Mouse (Mus musculus): Measurements from ENCODE around the gene S1pr2. TPM values are rescaled to one million over a fixed set of nuclear protein-coding genes. Genes with fewer than 3 reads are reported as not detected.

Gene S1pr2
- polyA plus RNA-seq (2012; rRNA removed; ENCODE audit: low replicate concordance) = 16.7 and 18.1 TPM in 2 replicates

DNA sequence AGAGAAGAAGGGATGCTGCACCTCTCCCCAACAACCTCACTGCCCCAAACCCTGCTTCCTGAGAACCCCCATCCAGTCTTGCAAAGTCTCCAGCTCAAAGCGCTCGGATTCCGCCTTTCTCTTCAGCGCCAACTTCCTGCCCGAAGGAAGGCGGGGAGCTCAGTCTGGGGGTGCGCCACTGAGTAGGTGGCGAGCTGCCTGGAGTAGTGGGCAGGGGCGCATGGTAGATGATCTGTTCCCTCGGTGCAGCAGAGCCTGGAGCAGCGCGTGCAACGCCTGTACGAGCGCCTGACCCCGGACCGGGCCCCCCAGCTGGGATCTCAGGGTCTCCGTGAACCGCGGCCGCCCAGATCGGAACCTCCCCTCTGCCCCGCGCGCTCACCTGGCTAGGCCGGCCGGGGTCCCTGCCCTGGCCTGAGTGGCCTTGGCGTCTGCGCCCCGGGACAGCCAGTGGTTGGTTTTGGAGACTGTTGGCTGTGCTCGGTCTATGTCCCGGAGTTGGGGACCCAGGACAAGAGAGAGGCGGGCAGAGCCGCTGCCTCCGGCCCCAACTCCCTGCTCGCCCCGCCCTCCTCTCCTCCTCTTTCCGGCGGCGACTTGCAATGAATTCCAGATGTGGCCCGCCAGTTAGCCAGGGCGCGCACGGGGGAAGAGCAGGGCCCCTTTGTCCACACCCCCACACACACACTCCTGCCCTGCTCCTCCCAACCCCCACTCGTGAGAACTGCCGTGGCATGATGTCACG, at the start of gene S1pr2:
S1pr2 (minus strand) TSS at position 566 of the 745 bp plus-strand sequence.

GRCm38 (mm10) chr9:21015571-21016130, 39.1 kb upstream of the S1pr2 start, which contains the start of gene Icam1:
TSS of gene Icam1 (plus strand) at chr9:21015985.

DNA sequence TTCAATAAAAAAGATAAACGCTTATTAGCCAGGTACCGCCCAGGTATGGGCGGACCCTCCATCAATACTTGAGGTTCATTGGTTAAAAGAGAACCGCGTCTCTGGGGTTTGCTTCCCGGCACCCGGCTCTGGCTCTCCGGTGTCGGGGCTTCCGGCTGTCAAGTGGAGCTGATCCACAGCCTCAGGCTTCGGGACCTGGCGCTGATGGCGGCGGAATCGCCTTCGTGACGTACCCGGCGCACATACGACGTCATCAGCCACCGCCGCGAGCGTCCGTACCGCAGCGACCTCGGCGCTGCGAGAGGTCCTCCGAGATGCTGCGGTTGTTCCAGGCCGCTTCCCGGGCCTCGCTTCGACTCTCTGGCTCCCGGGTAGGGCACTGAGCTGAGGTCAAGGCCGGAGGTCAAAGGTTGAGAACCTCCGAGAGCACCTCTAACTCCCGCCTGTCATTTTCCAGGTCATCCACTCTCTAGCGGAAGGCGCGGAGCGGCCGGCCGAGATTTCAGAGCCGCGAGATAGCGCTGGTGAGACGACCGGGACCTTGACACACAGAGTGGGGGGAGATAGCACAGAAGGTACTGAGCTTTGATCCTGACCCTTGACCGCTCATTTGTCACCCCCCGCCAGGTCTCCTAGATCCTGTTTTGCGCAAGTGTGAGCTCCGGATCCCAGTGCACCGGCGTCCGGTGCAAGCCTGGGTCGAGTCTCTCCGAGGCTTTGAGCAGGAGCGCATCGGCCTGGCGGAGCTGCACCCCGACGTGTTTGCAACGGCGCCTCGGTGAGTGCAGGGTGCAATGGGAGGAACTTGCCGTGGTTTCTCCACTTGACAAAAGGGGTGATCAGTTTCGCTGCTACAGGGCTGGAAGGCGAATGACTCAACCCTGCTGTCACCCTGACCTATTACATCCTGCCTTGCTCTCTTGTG, 26.3 kb upstream of the S1pr2 start, which contains the start of gene Mrpl4:
Mrpl4 (plus strand) TSS at position 112 of the 925 bp plus-strand sequence.

DNA sequence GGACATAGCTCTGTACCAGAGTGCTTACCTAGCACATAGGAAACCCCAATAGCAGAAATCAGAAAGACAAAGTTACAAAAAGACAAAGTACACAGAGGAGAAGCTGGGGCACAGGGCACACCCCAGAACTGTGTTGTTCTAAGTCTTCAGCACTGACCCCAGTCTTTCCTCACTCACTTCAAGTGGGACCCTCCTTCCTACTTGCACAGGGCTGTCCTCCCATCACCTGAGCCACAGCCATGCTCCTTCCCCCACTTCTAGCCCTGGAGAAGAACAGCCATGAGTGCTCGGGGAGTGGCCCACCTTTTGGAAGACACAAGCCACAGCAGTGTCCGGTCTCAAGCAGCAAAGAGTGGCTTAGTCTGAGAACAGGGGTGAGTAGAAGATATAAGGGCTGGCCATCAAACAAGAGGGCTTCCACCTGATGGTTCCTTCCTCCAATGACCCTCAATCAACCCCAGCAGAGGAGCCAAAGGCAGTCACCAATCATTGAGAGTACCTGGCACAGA, 17.1 kb downstream of the S1pr2 start, which contains the start of gene Dnmt1:
Dnmt1 (minus strand) TSS at position 459 of the 509 bp plus-strand sequence.

Other genes starting within 250 kb of the S1pr2 start
- gene Olfm2, start 230.4 kb downstream of the S1pr2 start, polyA plus RNA-seq (2012; rRNA removed; ENCODE audit: low replicate concordance) = 6.7 and 8.1 TPM in 2 replicates
- 78.0 and 82.3 TPM in 2 replicates for gene Col5a3, start 161.7 kb downstream of the S1pr2 start, polyA plus RNA-seq (2012; rRNA removed; ENCODE audit: low replicate concordance)
- not detected in 2 replicates for gene Rdh8, start 158.3 kb downstream of the S1pr2 start, polyA plus RNA-seq (2012; rRNA removed; ENCODE audit: low replicate concordance)
- 84.0 and 147 TPM in 2 replicates for gene A230050P20Rik, start 108.1 kb downstream of the S1pr2 start, polyA plus RNA-seq (2012; rRNA removed; ENCODE audit: low replicate concordance)
- 7.2 and 8.4 TPM in 2 replicates for gene Angptl6, start 97.1 kb downstream of the S1pr2 start, polyA plus RNA-seq (2012; rRNA removed; ENCODE audit: low replicate concordance)
- gene Ppan, start 88.6 kb downstream of the S1pr2 start, polyA plus RNA-seq (2012; rRNA removed; ENCODE audit: low replicate concordance) = 50.9 and 110 TPM in 2 replicates
- 83.8 and 108 TPM in 2 replicates for gene Eif3g, start 78.2 kb downstream of the S1pr2 start, polyA plus RNA-seq (2012; rRNA removed; ENCODE audit: low replicate concordance)
- 22.5 and 37.3 TPM in 2 replicates for gene Dnmt1, start 16.9 kb downstream of the S1pr2 start, polyA plus RNA-seq (2012; rRNA removed; ENCODE audit: low replicate concordance)
- gene Mrpl4, start 26.0 kb upstream of the S1pr2 start, polyA plus RNA-seq (2012; rRNA removed; ENCODE audit: low replicate concordance) = 121 and 137 TPM in 2 replicates
- 38.8 and 51.8 TPM in 2 replicates for gene Icam1, start 39.2 kb upstream of the S1pr2 start, polyA plus RNA-seq (2012; rRNA removed; ENCODE audit: low replicate concordance)
- gene Icam4, start 52.6 kb upstream of the S1pr2 start, polyA plus RNA-seq (2012; rRNA removed; ENCODE audit: low replicate concordance) = 0.84 and 1.0 TPM in 2 replicates
- gene Icam5, start 55.3 kb upstream of the S1pr2 start, polyA plus RNA-seq (2012; rRNA removed; ENCODE audit: low replicate concordance) = 0.50 and 1.5 TPM in 2 replicates
- gene Zglp1, start 90.3 kb upstream of the S1pr2 start, polyA plus RNA-seq (2012; rRNA removed; ENCODE audit: low replicate concordance) = not detected in 2 replicates
- gene Gm49373, start 96.3 kb upstream of the S1pr2 start, polyA plus RNA-seq (2012; rRNA removed; ENCODE audit: low replicate concordance) = 0.12 and 0.17 TPM in 2 replicates
- 48.8 and 76.4 TPM in 2 replicates for gene Fdx1l, start 96.8 kb upstream of the S1pr2 start, polyA plus RNA-seq (2012; rRNA removed; ENCODE audit: low replicate concordance)
- 2.9 and 25.7 TPM in 2 replicates for gene Gm38431, start 115.2 kb upstream of the S1pr2 start, polyA plus RNA-seq (2012; rRNA removed; ENCODE audit: low replicate concordance)
- gene Raver1, start 115.2 kb upstream of the S1pr2 start, polyA plus RNA-seq (2012; rRNA removed; ENCODE audit: low replicate concordance) = 50.6 and 85.3 TPM in 2 replicates
- 37.7 and 50.2 TPM in 2 replicates for gene Tyk2, start 154.5 kb upstream of the S1pr2 start, polyA plus RNA-seq (2012; rRNA removed; ENCODE audit: low replicate concordance)
- 40.9 and 42.1 TPM in 2 replicates for gene Cdc37, start 173.2 kb upstream of the S1pr2 start, polyA plus RNA-seq (2012; rRNA removed; ENCODE audit: low replicate concordance)
- 15.3 and 24.3 TPM in 2 replicates for gene Pde4a, start 188.9 kb upstream of the S1pr2 start, polyA plus RNA-seq (2012; rRNA removed; ENCODE audit: low replicate concordance)

All from mammary gland, adult 2 months (tissue).